In the genomic region with DNA sequence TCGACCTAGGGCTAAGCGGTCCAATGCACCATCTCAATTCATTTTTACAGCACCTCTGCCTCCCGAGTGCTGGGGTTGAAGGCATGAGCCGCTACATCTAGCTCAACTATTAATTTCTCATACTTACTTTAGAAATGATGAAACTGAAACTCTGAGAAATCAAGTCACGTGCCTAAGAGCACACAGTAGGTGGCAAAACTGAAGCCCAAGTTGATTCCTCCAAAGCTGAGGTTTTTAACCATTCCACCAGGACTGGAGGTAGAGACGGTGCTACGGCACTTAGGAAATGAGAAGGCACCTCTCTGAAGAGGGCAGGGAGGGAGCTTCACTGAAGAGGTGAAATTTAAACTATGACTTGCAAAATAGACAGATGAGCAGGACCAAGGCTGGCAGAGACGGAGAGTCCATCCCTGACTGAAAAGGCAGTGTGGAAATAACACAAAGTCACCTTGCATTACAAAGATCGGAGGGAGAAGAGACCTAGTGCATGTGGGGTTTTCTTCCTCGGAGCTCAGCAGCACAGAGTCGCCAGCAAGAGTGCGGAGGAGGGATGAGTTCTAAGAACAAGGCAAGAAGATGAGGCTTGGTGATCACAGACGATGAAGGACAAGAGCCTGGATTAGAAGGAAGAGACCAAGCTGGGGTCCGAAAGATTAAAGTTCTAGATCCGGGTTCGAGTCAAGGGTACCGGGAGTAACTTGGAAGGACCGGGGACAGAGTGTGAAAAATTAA, we compare ENCODE assay signal across 8 mouse cellular contexts. TPM values are rescaled to one million over a fixed set of nuclear protein-coding genes. Genes with fewer than 3 reads are reported as not detected.
DNase-seq lines count a peak whose midpoint lies in the region; ATAC-seq and TF ChIP-seq lines count a peak whose summit lies in the region.

No protein-coding gene starts in this region.

- H3K4me3 ChIP-seq in kidney, postnatal 0 days (replicated peaks; ENCODE audit: low read depth, low read length): peak overlapping the region; percentile 68
- peak overlapping the region; percentile 73 for H3K4me3 ChIP-seq in forebrain, embryonic 14.5 days (ENCODE audit: low read depth, low read length)
- peak overlapping the region; percentile 78 for H3K4me3 ChIP-seq in liver, embryonic 11.5 days (ENCODE audit: low read depth, low read length)
- H3K4me3 ChIP-seq in stomach, embryonic 16.5 days (replicated peaks; ENCODE audit: low read length): peak overlapping the region; percentile 83

- 30% methylated on average over 18 of the region's 18 CpGs for WGBS in kidney, postnatal 0 days
- WGBS in forebrain, embryonic 14.5 days: 45% methylated on average over 18 of the region's 18 CpGs
- 34% methylated on average over 18 of the region's 18 CpGs for WGBS in liver, embryonic 11.5 days
- WGBS in stomach, embryonic 16.5 days: 33% methylated on average over 18 of the region's 18 CpGs

- H3K4me1 ChIP-seq in kidney, postnatal 0 days (replicated peaks; ENCODE audit: insufficient read depth, low read length): peaks cover 6% of the 10 kb centered on the region; the same call in 1 of the 2 replicates
- H3K4me1 ChIP-seq in forebrain, embryonic 14.5 days (ENCODE audit: control insufficient read depth, insufficient read depth, low read length): peaks cover 6% of the 10 kb centered on the region
- peaks cover 10% of the 10 kb centered on the region for H3K4me1 ChIP-seq in liver, embryonic 11.5 days (replicated peaks; ENCODE audit: control insufficient read depth, insufficient read depth, low read length)
- H3K4me1 ChIP-seq in stomach, embryonic 16.5 days (ENCODE audit: control insufficient read depth, insufficient read depth, low read length): peaks cover 9% of the 10 kb centered on the region

- DNase-seq in kidney, postnatal 0 days (ENCODE audit: low spot score): no peak
- DNase-seq in kidney, adult 11 months: no peak
- peak; percentile 5 for DNase-seq in T-cell, adult 2 months (ENCODE audit: low spot score)
- DNase-seq in forebrain, embryonic 14.5 days (ENCODE audit: low spot score): no peak
- no peak for DNase-seq in liver, embryonic 11.5 days (ENCODE audit: low spot score)
- DNase-seq in urinary bladder, postnatal 25 days (ENCODE audit: low spot score): no peak
- DNase-seq in cerebellum, adult 9-10 months: no peak

- no peak for ATAC-seq in kidney, postnatal 0 days (replicated peaks; ENCODE audit: low FRiP score, low read depth)
- ATAC-seq in forebrain, embryonic 14.5 days: no peak
- no peak for ATAC-seq in liver, embryonic 11.5 days (replicated peaks; ENCODE audit: low FRiP score)
- no peak for ATAC-seq in stomach, embryonic 16.5 days (ENCODE audit: insufficient read depth, low FRiP score)

- no peak overlapping the region for H3K27ac ChIP-seq in kidney, postnatal 0 days
- H3K27ac ChIP-seq in forebrain, embryonic 14.5 days (ENCODE audit: low read depth, low read length): no peak overlapping the region
- H3K27ac ChIP-seq in liver, embryonic 11.5 days (ENCODE audit: low read depth, low read length): no peak overlapping the region
- no peak overlapping the region for H3K27ac ChIP-seq in stomach, embryonic 16.5 days (ENCODE audit: low read length)

- H3K9ac ChIP-seq in kidney, postnatal 0 days (ENCODE audit: low read depth, low read length): peak overlapping the region; percentile 74
- peak overlapping the region; percentile 85 for H3K9ac ChIP-seq in forebrain, embryonic 14.5 days (ENCODE audit: low read length)
- peak overlapping the region; percentile 85 for H3K9ac ChIP-seq in liver, embryonic 11.5 days (ENCODE audit: low read depth, low read length)
- peak overlapping the region; percentile 92 for H3K9ac ChIP-seq in stomach, embryonic 16.5 days (ENCODE audit: low read length)

- H3K9me3 ChIP-seq in kidney, postnatal 0 days (replicated peaks; ENCODE audit: low read length): no peaks in the 10 kb centered on the region
- no peaks in the 10 kb centered on the region for H3K9me3 ChIP-seq in forebrain, embryonic 14.5 days (replicated peaks; ENCODE audit: control insufficient read depth, low read length)
- H3K9me3 ChIP-seq in liver, embryonic 11.5 days (ENCODE audit: control insufficient read depth, low read length): no peaks in the 10 kb centered on the region
- H3K9me3 ChIP-seq in stomach, embryonic 16.5 days (replicated peaks; ENCODE audit: control insufficient read depth, low read length): no peaks in the 10 kb centered on the region

- H3K36me3 ChIP-seq in kidney, postnatal 0 days (ENCODE audit: insufficient read depth, low read length): peaks cover 16% of the 10 kb centered on the region
- peaks cover 23% of the 10 kb centered on the region for H3K36me3 ChIP-seq in forebrain, embryonic 14.5 days (ENCODE audit: control insufficient read depth, insufficient read depth, low read length)
- peaks cover 13% of the 10 kb centered on the region for H3K36me3 ChIP-seq in liver, embryonic 11.5 days (ENCODE audit: control insufficient read depth, insufficient read depth, low read length)
- peaks cover 6% of the 10 kb centered on the region for H3K36me3 ChIP-seq in stomach, embryonic 16.5 days (ENCODE audit: control insufficient read depth, insufficient read depth, low read length)

- no peaks in the 10 kb centered on the region for H3K27me3 ChIP-seq in kidney, postnatal 0 days (ENCODE audit: insufficient read depth, low read length)
- no peaks in the 10 kb centered on the region for H3K27me3 ChIP-seq in forebrain, embryonic 14.5 days (replicated peaks; ENCODE audit: control insufficient read depth, insufficient read depth, low read length)
- H3K27me3 ChIP-seq in liver, embryonic 11.5 days (replicated peaks; ENCODE audit: control insufficient read depth, insufficient read depth, low read length): no peaks in the 10 kb centered on the region
- no peaks in the 10 kb centered on the region for H3K27me3 ChIP-seq in stomach, embryonic 16.5 days (ENCODE audit: control insufficient read depth, insufficient read depth, low read length)

- TF ChIP-seq CTCF in kidney, postnatal 0 days (IDR thresholded peaks at IDR 0.05; ENCODE audit: low read depth): no peak

- H3K4me2 ChIP-seq in kidney, postnatal 0 days (ENCODE audit: low read length): peak overlapping the region; percentile 79
- H3K4me2 ChIP-seq in forebrain, embryonic 14.5 days (ENCODE audit: low read length): peak overlapping the region; percentile 64
- peak overlapping the region; percentile 98 for H3K4me2 ChIP-seq in liver, embryonic 11.5 days
- peak overlapping the region; percentile 90 for H3K4me2 ChIP-seq in stomach, embryonic 16.5 days (ENCODE audit: low read depth, low read length)

RNA-seq across cellular contexts. Expression of a gene that starts 0.9 kb away (rescaled TPM):
- 6.1 and 8.3 TPM in 2 replicates for polyA plus RNA-seq in kidney, postnatal 0 days (2015; fragmentation: Nextera tagmentation; extraction: Ambion mirVana)
- polyA plus RNA-seq in forebrain, embryonic 14.5 days (2014; fragmentation: Nextera tagmentation; extraction: Ambion mirVana): 4.2 and 4.3 TPM in 2 replicates
- polyA plus RNA-seq in liver, embryonic 11.5 days (2014; fragmentation: Nextera tagmentation; extraction: Ambion mirVana): 5.4 and 8.1 TPM in 2 replicates
- polyA plus RNA-seq in stomach, embryonic 16.5 days (2015; fragmentation: Nextera tagmentation; extraction: Ambion mirVana): 4.9 and 5.5 TPM in 2 replicates

RNA-seq across cellular contexts. Expression of a gene that starts 16.7 kb away (rescaled TPM):
- 0.29 and 0.31 TPM in 2 replicates for polyA plus RNA-seq in kidney, postnatal 0 days (2015; fragmentation: Nextera tagmentation; extraction: Ambion mirVana)
- 0.41 and 0.94 TPM in 2 replicates for polyA plus RNA-seq in forebrain, embryonic 14.5 days (2014; fragmentation: Nextera tagmentation; extraction: Ambion mirVana)
- 263 and 274 TPM in 2 replicates for polyA plus RNA-seq in liver, embryonic 11.5 days (2014; fragmentation: Nextera tagmentation; extraction: Ambion mirVana)
- 13.3 and 17.0 TPM in 2 replicates for polyA plus RNA-seq in stomach, embryonic 16.5 days (2015; fragmentation: Nextera tagmentation; extraction: Ambion mirVana)

RNA-seq across cellular contexts. Expression of a gene that starts 22.0 kb away (rescaled TPM):
- 138 and 150 TPM in 2 replicates for polyA plus RNA-seq in kidney, postnatal 0 days (2015; fragmentation: Nextera tagmentation; extraction: Ambion mirVana)
- 290 and 301 TPM in 2 replicates for polyA plus RNA-seq in forebrain, embryonic 14.5 days (2014; fragmentation: Nextera tagmentation; extraction: Ambion mirVana)
- polyA plus RNA-seq in liver, embryonic 11.5 days (2014; fragmentation: Nextera tagmentation; extraction: Ambion mirVana): 169 and 174 TPM in 2 replicates
- 109 and 128 TPM in 2 replicates for polyA plus RNA-seq in stomach, embryonic 16.5 days (2015; fragmentation: Nextera tagmentation; extraction: Ambion mirVana)

RNA-seq across cellular contexts. Expression of a gene that starts 44.9 kb away (rescaled TPM):
- 0.14 TPM in 1 of 2 replicates, not detected in the other for polyA plus RNA-seq in kidney, postnatal 0 days (2015; fragmentation: Nextera tagmentation; extraction: Ambion mirVana)
- polyA plus RNA-seq in forebrain, embryonic 14.5 days (2014; fragmentation: Nextera tagmentation; extraction: Ambion mirVana): 0.22 and 0.48 TPM in 2 replicates
- not detected in 2 replicates for polyA plus RNA-seq in liver, embryonic 11.5 days (2014; fragmentation: Nextera tagmentation; extraction: Ambion mirVana)
- polyA plus RNA-seq in stomach, embryonic 16.5 days (2015; fragmentation: Nextera tagmentation; extraction: Ambion mirVana): 0.10 TPM in 1 of 2 replicates, not detected in the other

RNA-seq across cellular contexts. Expression of a gene that starts 59.4 kb away (rescaled TPM):
- 28.1 and 31.1 TPM in 2 replicates for polyA plus RNA-seq in kidney, postnatal 0 days (2015; fragmentation: Nextera tagmentation; extraction: Ambion mirVana)
- polyA plus RNA-seq in forebrain, embryonic 14.5 days (2014; fragmentation: Nextera tagmentation; extraction: Ambion mirVana): 25.5 and 28.8 TPM in 2 replicates
- polyA plus RNA-seq in liver, embryonic 11.5 days (2014; fragmentation: Nextera tagmentation; extraction: Ambion mirVana): 30.7 and 33.3 TPM in 2 replicates
- polyA plus RNA-seq in stomach, embryonic 16.5 days (2015; fragmentation: Nextera tagmentation; extraction: Ambion mirVana): 25.4 and 25.7 TPM in 2 replicates

Comparison
In these comparisons a context has a peak if more than half of its experiments do, and no peak if none do; other contexts are left out.
1. RNA of a gene that starts 16.7 kb away (polyA plus RNA-seq): 263 to 274 TPM in liver, embryonic 11.5 days; 13.3 to 17.0 TPM in stomach, embryonic 16.5 days, 0.41 to 0.94 TPM in forebrain, embryonic 14.5 days and 0.29 to 0.31 TPM in kidney, postnatal 0 days; every median in the first group is over 10 times any median in the second.
2. Peak in every context shown above with its lines, with median percentiles within 50 percentile points of each other: H3K4me2 ChIP-seq, H3K4me3 ChIP-seq and H3K9ac ChIP-seq.